Mouse (Mus musculus) hindbrain, embryonic 16.5 days (tissue): Measurements from ENCODE around the gene Cox6b1. TPM values are rescaled to one million over a fixed set of nuclear protein-coding genes. Genes with fewer than 3 reads are reported as not detected.

Experiments
- ATAC-seq: fragments of 200-750 bp; cut with Nextera tagmentation; 2 replicates; pipeline ENCODE4 v1.8.0; 2017; ENCODE audit warnings: moderate TSS enrichment, moderate library complexity
- H3K27ac ChIP-seq: fragments of 300-500 bp; sonication (generic); 2 replicates; pipeline ENCODE4 v1.5.1; 2014; ENCODE audit warnings: low read depth, mild to moderate bottlenecking, control low read depth, low read length, moderate library complexity
- H3K27me3 ChIP-seq: fragments of 300-500 bp; sonication (generic); replicated peaks from 2 replicates; pipeline ENCODE4 v1.6.1; 2014; ENCODE audit warnings: low read length; ENCODE audit not compliant: control insufficient read depth, insufficient read depth
- H3K36me3 ChIP-seq: fragments of 300-500 bp; sonication (generic); 2 replicates; pipeline ENCODE4 v1.6.1; 2014; ENCODE audit warnings: mild to moderate bottlenecking, low read length, moderate library complexity, mixed read lengths; ENCODE audit not compliant: control insufficient read depth, insufficient read depth
- H3K4me1 ChIP-seq: fragments of 300-500 bp; sonication (generic); 2 replicates; pipeline ENCODE4 v1.6.1; 2014; ENCODE audit warnings: low read depth, low read length; ENCODE audit not compliant: control insufficient read depth, insufficient read depth
- H3K4me2 ChIP-seq: fragments of 300-500 bp; sonication (generic); 2 replicates; pipeline ENCODE4 v1.6.1; 2014; ENCODE audit warnings: mild to moderate bottlenecking, low read length, control low read depth, moderate library complexity
- H3K4me3 ChIP-seq: fragments of 300-500 bp; sonication (generic); 2 replicates; pipeline ENCODE4 v1.5.1; 2014; ENCODE audit warnings: mild to moderate bottlenecking, low read length, control low read depth, moderate library complexity
- H3K9ac ChIP-seq: fragments of 300-500 bp; sonication (generic); 2 replicates; pipeline ENCODE4 v1.6.1; 2014; ENCODE audit warnings: low read depth, mild to moderate bottlenecking, control low read depth, low read length, moderate library complexity
- H3K9me3 ChIP-seq: fragments of 300-500 bp; sonication (generic); 2 replicates; pipeline ENCODE4 v1.6.1; 2014; ENCODE audit warnings: mild to moderate bottlenecking, low read length, moderate library complexity; ENCODE audit not compliant: control insufficient read depth
- WGBS: fragments of 180-500 bp; shearing (Covaris S2); extraction: QIAGEN DNeasy Blood & Tissue Kit; methylation state at CpG from one replicate; pipeline ENCODE4 v1.1.7; 2014; 5-methylcytosine and 5-hydroxymethylcytosine counted together
- polyA plus RNA-seq: library from polyadenylated mRNA; unstranded; fragments of >200 nt; fragmentation: Nextera tagmentation; extraction: Ambion mirVana; gene quantifications from 2 replicates; pipeline ENCODE4 v1.2.1, GENCODE M21; 2015

Cox6b1 gene
- polyA plus RNA-seq: 1,112 and 1,310 TPM in 2 replicates

GRCm38 (mm10) chr7:30625530-30626384 is at the start of gene Cox6b1:
Gene Cox6b1, minus strand, starts transcription at chr7:30626151.
- peak within 1 kb of the TSS; percentile 63 for H3K27ac ChIP-seq
- H3K27me3 ChIP-seq: peaks cover 2% of the 10 kb centered on the region; the same call in 1 of the 2 replicates
- H3K4me1 ChIP-seq: peaks cover 9% of the 10 kb centered on the region
- peak within 1 kb of the TSS; percentile 81 for H3K9ac ChIP-seq
- H3K9me3 ChIP-seq: no peaks in the 10 kb centered on the region
- 2% methylated on average over 44 of the region's 44 CpGs for WGBS
- peak within 1 kb of the TSS; percentile 71 for H3K4me3 ChIP-seq
- peak within 1 kb of the TSS; percentile 96 for H3K4me2 ChIP-seq
- ATAC-seq: peak; percentile 95
- peaks cover 18% of the 10 kb centered on the region for H3K36me3 ChIP-seq

GRCm38 (mm10) chr7:30671480-30671879 is 45.5 kb upstream of the Cox6b1 start, which contains the start of gene Pmis2:
Gene Pmis2, minus strand, starts transcription at chr7:30671605.
- Histone ChIP-seq H3K27me3 (no peaks in the 10 kb centered on the region; the same call in 1 of the 2 replicates), H3K9ac (no peak within 1 kb of the TSS), H3K4me3 (no peak within 1 kb of the TSS), H3K4me1 (no peaks in the 10 kb centered on the region), H3K36me3 (no peaks in the 10 kb centered on the region), H3K4me2 (no peak within 1 kb of the TSS), H3K9me3 (no peaks in the 10 kb centered on the region), H3K27ac (no peak within 1 kb of the TSS)
- 68% methylated on average over 9 of the region's 9 CpGs for WGBS
- ATAC-seq: no peak

GRCm38 (mm10) chr7:30669229-30669628 is 43.3 kb upstream of the Cox6b1 start:
- no peak for ATAC-seq
- WGBS: 37% methylated on average over 3 of the region's 3 CpGs

GRCm38 (mm10) chr7:30665321-30665720 is 39.4 kb upstream of the Cox6b1 start:
- H3K9ac ChIP-seq: peak overlapping the region; percentile 75
- H3K27me3 ChIP-seq: no peaks in the 10 kb centered on the region
- peak overlapping the region; percentile 93 for H3K4me2 ChIP-seq
- 3% methylated on average over 11 of the region's 11 CpGs for WGBS
- H3K27ac ChIP-seq: peak overlapping the region; percentile 84
- peak; percentile 73 for ATAC-seq
- 0 out of 2 replicates have a peak, but pooled peaks cover 3% of the 10 kb centered on the region for H3K36me3 ChIP-seq
- H3K4me1 ChIP-seq: peaks cover 10% of the 10 kb centered on the region
- peak overlapping the region; percentile 72 for H3K4me3 ChIP-seq
- no peaks in the 10 kb centered on the region for H3K9me3 ChIP-seq

More at GRCm38 (mm10) chr7:30669229-30669628, 43.3 kb upstream of the Cox6b1 start:
- no peaks in the 10 kb centered on the region for H3K36me3 ChIP-seq
- peaks cover 9% of the 10 kb centered on the region for H3K4me1 ChIP-seq
- H3K4me2 ChIP-seq: no peak overlapping the region
- no peaks in the 10 kb centered on the region for H3K9me3 ChIP-seq
- H3K9ac ChIP-seq: no peak overlapping the region
- no peak overlapping the region for H3K27ac ChIP-seq
- no peaks in the 10 kb centered on the region; the same call in 1 of the 2 replicates for H3K27me3 ChIP-seq
- no peak overlapping the region for H3K4me3 ChIP-seq

- peak; percentile 96 for ATAC-seq
- WGBS: under 1% methylated on average over 34 of the region's 34 CpGs
Measured at GRCm38 (mm10) chr7:30664529-30665200, 38.7 kb upstream of the Cox6b1 start, which contains the start of gene Haus5. Gene Haus5, minus strand, starts transcription at chr7:30664994.

GRCm38 (mm10) chr7:30649591-30650540 is 23.9 kb upstream of the Cox6b1 start, which contains the start of gene Rbm42:
Gene Rbm42, minus strand, starts transcription at chr7:30650317.
- Histone ChIP-seq H3K4me3 (peak within 1 kb of the TSS; percentile 82), H3K4me2 (peak within 1 kb of the TSS; percentile 85), H3K9me3 (no peaks in the 10 kb centered on the region), H3K27ac (peak within 1 kb of the TSS; percentile 81), H3K27me3 (no peaks in the 10 kb centered on the region), H3K36me3 (peaks cover 18% of the 10 kb centered on the region), H3K9ac (peak within 1 kb of the TSS; percentile 96), H3K4me1 (peaks cover 12% of the 10 kb centered on the region)
- peak; percentile 100 for ATAC-seq
- WGBS: 1% methylated on average over 59 of the region's 59 CpGs

More at GRCm38 (mm10) chr7:30664529-30665200, 38.7 kb upstream of the Cox6b1 start, which contains the start of gene Haus5:
- no peaks in the 10 kb centered on the region for H3K9me3 ChIP-seq
- H3K4me3 ChIP-seq: peak within 1 kb of the TSS; percentile 72
- peak within 1 kb of the TSS; percentile 93 for H3K4me2 ChIP-seq
- peak within 1 kb of the TSS; percentile 75 for H3K9ac ChIP-seq
- H3K4me1 ChIP-seq: peaks cover 10% of the 10 kb centered on the region
- H3K36me3 ChIP-seq: peaks cover 7% of the 10 kb centered on the region; the same call in 1 of the 2 replicates
- peak within 1 kb of the TSS; percentile 84 for H3K27ac ChIP-seq
- H3K27me3 ChIP-seq: no peaks in the 10 kb centered on the region

GRCm38 (mm10) chr7:30639083-30639482 is 13.1 kb upstream of the Cox6b1 start:
- Histone ChIP-seq H3K9ac (no peak overlapping the region), H3K4me1 (peaks cover 3% of the 10 kb centered on the region; the same call in 1 of the 2 replicates)
- no peak for ATAC-seq

GRCm38 (mm10) chr7:30636395-30636794 is 10.4 kb upstream of the Cox6b1 start:
- H3K4me3 ChIP-seq: no peak overlapping the region
- no peak overlapping the region for H3K27ac ChIP-seq
- peaks cover 3% of the 10 kb centered on the region; the same call in 1 of the 2 replicates for H3K4me1 ChIP-seq
- 31% methylated on average over 11 of the region's 11 CpGs for WGBS
- peaks cover 45% of the 10 kb centered on the region for H3K27me3 ChIP-seq
- H3K36me3 ChIP-seq: peaks cover 13% of the 10 kb centered on the region
- H3K9ac ChIP-seq: no peak overlapping the region
- ATAC-seq: no peak
- no peak overlapping the region for H3K4me2 ChIP-seq
- no peaks in the 10 kb centered on the region for H3K9me3 ChIP-seq

More at GRCm38 (mm10) chr7:30639083-30639482, 13.1 kb upstream of the Cox6b1 start:
- Histone ChIP-seq H3K27ac (no peak overlapping the region), H3K27me3 (peaks cover 26% of the 10 kb centered on the region), H3K4me2 (no peak overlapping the region), H3K4me3 (no peak overlapping the region), H3K9me3 (no peaks in the 10 kb centered on the region), H3K36me3 (peaks cover 31% of the 10 kb centered on the region)
- WGBS: 31% methylated on average over 4 of the region's 4 CpGs
